Mouse (Mus musculus) lung, adult 10 weeks (tissue): ENCODE data around the gene Iscu. TPM values are rescaled to one million over a fixed set of nuclear protein-coding genes. Genes with fewer than 3 reads are reported as not detected.

ENCODE experiments used
- polyA plus RNA-seq: library from polyadenylated mRNA; stranded (reverse); fragments of 350-450 nt; fragmentation: Illumina TruSeq; extraction: RNeasy Lipid Tissue Mini Kit (QIAGEN cat#74804); gene quantifications from one replicate; pipeline ENCODE4 v1.2.3, GENCODE M21; 2014; ENCODE audit warnings: low read depth, low replicate concordance; ENCODE audit not compliant: insufficient read depth

Gene Iscu
- polyA plus RNA-seq = 173 TPM

DNA sequence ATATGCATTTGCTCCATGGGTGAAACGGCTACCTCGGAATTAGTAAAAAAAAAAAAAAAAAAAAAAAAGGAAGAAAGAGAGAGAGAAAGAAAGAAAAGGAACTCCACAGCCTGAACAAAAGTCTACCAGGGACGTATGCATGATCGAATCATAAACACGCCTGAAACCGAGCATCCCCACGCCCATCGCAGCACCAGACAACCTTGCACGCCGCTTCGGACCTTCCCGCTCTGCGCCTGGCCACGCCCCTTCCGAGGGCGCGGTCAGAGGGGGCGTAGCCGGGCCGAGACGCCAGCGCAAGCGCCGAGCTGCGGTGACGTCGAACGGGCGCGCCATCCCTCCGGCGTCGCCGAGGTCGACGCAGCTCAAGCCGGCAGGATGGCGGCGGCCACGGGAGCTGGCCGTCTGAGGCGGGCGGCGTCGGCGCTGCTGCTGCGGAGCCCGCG, at the start of gene Iscu, which contains the start of gene Sart3:
Gene Iscu (plus strand): TSS at position 299 of the 446 bp plus-strand sequence.
Gene Sart3 (minus strand): TSS at position 61 of the 446 bp plus-strand sequence.

DNA sequence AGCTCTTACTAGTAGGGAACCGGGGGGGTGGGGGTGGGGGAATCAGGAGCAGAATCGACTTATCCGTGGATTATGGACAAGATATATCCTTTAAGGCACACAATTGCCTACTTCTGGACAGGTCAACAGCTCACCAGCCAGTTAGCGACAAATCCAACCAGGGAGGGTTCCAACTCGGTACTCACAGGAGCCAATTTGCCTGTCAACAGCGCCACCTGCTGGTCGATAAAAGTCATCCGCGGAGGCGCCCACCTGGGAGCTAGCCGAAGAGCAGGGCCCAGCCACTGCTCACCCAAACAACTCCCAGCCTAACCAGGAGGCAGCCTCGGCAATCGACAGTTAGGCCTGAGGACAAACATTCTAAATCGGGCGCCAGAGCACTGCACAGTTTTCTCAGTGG, 48.1 kb upstream of the Iscu start, which contains the start of gene 1700069L16Rik:
Gene 1700069L16Rik (minus strand): TSS at position 327 of the 400 bp plus-strand sequence.

DNA sequence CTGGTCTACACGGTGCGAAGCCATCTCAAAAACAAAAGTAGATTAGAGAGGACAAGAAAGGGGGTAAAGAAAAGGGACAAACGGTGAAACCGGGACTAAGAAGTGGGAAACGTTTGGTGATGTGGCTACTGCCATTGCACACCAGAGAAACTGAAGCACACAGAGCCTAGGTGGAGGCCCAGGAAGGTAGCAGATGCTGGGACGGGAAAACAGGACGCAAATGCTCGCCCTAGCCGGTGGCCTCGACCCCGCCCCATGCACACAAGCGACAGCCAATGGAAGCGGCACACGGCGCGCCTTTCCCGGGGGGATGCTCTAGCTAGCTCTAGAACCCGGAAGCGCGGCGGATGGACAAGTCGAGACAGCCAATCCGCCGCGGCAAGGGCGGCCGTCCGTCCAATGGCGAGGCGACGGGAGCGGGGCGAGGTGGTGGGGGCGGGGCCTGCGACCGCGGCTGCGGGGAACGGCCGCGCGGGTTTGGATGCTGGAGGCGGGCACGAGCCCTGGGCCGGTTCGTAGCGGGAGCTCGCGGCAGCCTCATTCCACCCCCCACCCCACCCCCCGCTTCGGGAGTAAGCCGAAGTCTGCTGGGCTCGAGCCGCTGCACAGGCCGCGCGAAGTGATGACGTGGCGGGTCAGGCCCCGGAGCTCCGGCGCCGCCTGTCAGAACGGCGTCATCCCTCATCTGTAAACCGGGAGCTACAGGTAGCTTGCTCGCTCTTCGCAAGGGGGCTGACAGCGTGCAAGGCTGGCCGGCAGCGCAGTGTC, 37.0 kb upstream of the Iscu start, which contains the start of gene Ficd:
Gene Ficd (plus strand): TSS at position 459 of the 768 bp plus-strand sequence.

DNA sequence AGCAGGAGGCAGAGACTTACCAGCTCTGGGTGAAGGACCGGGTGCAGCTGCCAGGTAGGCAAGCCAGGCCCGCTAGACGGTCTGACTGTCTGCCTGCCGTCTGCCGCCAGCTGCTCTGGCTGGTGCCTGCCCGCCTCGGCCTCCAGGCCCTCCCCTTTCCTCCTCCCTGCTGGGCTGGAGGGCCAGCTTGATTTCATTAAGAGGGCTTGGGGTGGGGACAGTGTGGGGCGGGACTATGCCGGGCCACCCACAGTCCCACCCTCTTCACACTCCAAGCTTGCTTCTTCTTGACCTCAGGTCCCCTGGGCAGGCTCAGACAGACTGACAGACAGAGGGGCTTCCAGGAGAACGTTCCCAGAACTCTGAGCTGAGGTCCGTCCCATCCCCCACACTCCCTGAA, 27.7 kb downstream of the Iscu start, which contains the start of gene Tmem119:
Gene Tmem119 (minus strand): TSS at position 237 of the 400 bp plus-strand sequence.

Other genes with a start within 250 kb of the Iscu start
- gene Cmklr1, start 122.3 kb upstream of the Iscu start, polyA plus RNA-seq = 32.1 TPM
- not detected for gene 1700069L16Rik, start 48.0 kb upstream of the Iscu start, polyA plus RNA-seq
- 4.8 TPM for gene Ficd, start 36.9 kb upstream of the Iscu start, polyA plus RNA-seq
- gene Sart3, start 238 bp upstream of the Iscu start, polyA plus RNA-seq = 10.8 TPM
- 40.7 TPM for gene Tmem119, start 27.8 kb downstream of the Iscu start, polyA plus RNA-seq
- 45.9 TPM for gene Selplg, start 59.9 kb downstream of the Iscu start, polyA plus RNA-seq
- 45.5 TPM for gene Coro1c, start 136.0 kb downstream of the Iscu start, polyA plus RNA-seq
- 6.3 TPM for gene Ssh1, start 221.1 kb downstream of the Iscu start, polyA plus RNA-seq
- gene Dao, start 231.0 kb downstream of the Iscu start, polyA plus RNA-seq = not detected